Mouse (Mus musculus): ENCODE data around the gene Mtch1. TPM values are rescaled to one million over a fixed set of nuclear protein-coding genes. Genes with fewer than 3 reads are reported as not detected.

Mtch1 gene
- polyA plus RNA-seq, 1 experiment from 2014 or later: 441 TPM

DNA sequence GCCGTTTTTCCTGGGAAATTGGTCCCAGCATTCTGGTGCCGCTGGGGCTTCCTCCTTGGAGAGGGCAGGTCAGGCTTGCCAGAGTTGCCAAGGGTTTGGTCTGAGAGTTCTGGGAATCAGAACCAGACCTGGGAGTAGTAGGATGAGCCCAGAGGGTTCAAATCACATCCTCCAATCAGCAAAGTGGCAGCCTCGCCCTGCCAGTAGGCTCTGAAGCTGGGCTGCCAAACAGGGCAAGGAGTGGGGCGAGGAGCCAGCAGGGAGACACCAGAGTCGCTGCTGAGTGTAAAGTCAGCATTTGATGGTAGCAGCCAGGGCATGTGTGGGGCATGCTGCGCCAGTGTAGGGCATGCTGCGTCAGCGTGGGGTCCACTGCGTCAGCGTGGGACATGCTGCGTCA is 41.2 kb upstream of the Mtch1 start:
- DNase-seq (ENCODE audit: low spot score) (no peak), ATAC-seq (ENCODE audit: insufficient read depth, low FRiP score, low TSS enrichment) (no peak)
- Histone ChIP-seq H3K9ac (ENCODE audit: low read length) (no peak overlapping the region), H3K36me3 (ENCODE audit: control insufficient read depth, insufficient read depth, low read length) (no peaks in the 10 kb centered on the region), H3K9me3 (ENCODE audit: control insufficient read depth, low read length) (no peaks in the 10 kb centered on the region), H3K27ac (ENCODE audit: low read depth, low read length) (no peak overlapping the region), H3K27me3 (ENCODE audit: control insufficient read depth, insufficient read depth, low read length) (no peaks in the 10 kb centered on the region), H3K4me3 (ENCODE audit: low read depth, low read length) (no peak overlapping the region), H3K4me2 (ENCODE audit: low read depth) (no peak overlapping the region), H3K4me1 (ENCODE audit: control insufficient read depth, insufficient read depth, low read length) (no peaks in the 10 kb centered on the region)
- 80% methylated on average over 11 of the region's 11 CpGs for WGBS

DNA sequence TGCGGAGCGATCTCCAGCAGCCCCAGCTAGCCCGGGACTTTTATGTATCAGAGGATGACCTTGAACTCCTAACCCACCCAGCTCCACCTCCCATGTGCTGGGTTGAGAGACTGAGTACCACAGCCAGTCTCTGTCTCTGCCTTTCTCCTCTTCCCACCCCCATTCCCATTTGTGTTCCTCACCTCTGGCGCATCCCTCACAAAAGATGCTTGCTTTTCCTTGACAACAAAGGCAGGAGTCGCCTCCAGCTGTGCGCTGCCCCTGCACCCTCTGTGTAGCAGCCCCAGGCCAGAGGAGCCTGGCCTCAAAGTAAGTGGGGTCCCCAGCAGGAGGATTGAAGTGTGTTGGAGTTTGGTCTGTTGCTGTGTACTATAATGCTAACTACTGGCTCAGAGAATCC is 38.0 kb upstream of the Mtch1 start:
- 24% methylated on average over 6 of the region's 6 CpGs for WGBS
- ATAC-seq (ENCODE audit: insufficient read depth, low FRiP score, low TSS enrichment) (no peak), DNase-seq (ENCODE audit: low spot score) (no peak)
- no peak overlapping the region for H3K4me2 ChIP-seq (ENCODE audit: low read depth)
- no peak overlapping the region for H3K9ac ChIP-seq (ENCODE audit: low read length)
- H3K4me1 ChIP-seq (ENCODE audit: control insufficient read depth, insufficient read depth, low read length): no peaks in the 10 kb centered on the region
- no peaks in the 10 kb centered on the region for H3K27me3 ChIP-seq (ENCODE audit: control insufficient read depth, insufficient read depth, low read length)
- no peaks in the 10 kb centered on the region for H3K9me3 ChIP-seq (ENCODE audit: control insufficient read depth, low read length)
- no peaks in the 10 kb centered on the region for H3K36me3 ChIP-seq (ENCODE audit: control insufficient read depth, insufficient read depth, low read length)
- no peak overlapping the region for H3K4me3 ChIP-seq (ENCODE audit: low read depth, low read length)
- no peak overlapping the region for H3K27ac ChIP-seq (ENCODE audit: low read depth, low read length)

DNA sequence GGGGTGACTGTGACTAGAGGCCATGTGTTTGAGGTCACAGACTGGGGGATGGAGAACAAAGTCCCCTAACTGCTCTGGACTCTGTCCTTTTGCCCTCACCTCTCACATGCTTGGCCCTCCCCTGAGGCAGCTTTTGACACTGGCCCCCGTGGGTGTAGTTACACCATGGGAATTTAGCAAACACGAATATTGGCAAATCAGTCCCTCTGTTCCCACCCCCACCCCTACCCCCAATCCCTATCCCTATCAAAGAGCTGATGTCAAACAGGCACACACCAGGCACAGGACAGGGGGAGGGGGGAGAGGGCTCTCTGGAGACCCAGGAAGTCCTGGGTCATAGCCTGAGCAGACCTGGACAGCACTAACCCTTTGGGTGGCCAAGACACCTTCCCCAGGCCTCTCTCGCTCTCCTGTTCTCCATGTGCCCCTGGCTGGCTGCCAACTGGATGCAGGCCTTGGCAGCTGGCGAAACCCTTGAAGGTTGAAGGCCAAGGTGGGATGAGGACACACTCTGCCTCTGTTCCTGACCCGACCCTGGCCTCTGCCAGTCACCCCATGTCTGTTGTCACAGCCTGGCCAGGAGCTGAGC is 37.2 kb upstream of the Mtch1 start:
- 62% methylated on average over 5 of the region's 5 CpGs for WGBS
- Histone ChIP-seq H3K4me3 (ENCODE audit: low read depth, low read length) (no peak overlapping the region), H3K9ac (ENCODE audit: low read length) (no peak overlapping the region), H3K9me3 (ENCODE audit: control insufficient read depth, low read length) (no peaks in the 10 kb centered on the region), H3K27me3 (ENCODE audit: control insufficient read depth, insufficient read depth, low read length) (no peaks in the 10 kb centered on the region), H3K4me1 (ENCODE audit: control insufficient read depth, insufficient read depth, low read length) (no peaks in the 10 kb centered on the region), H3K27ac (ENCODE audit: low read depth, low read length) (no peak overlapping the region), H3K36me3 (ENCODE audit: control insufficient read depth, insufficient read depth, low read length) (no peaks in the 10 kb centered on the region), H3K4me2 (ENCODE audit: low read depth) (no peak overlapping the region)
- DNase-seq (ENCODE audit: low spot score): no peak
- ATAC-seq (ENCODE audit: insufficient read depth, low FRiP score, low TSS enrichment): no peak

DNA sequence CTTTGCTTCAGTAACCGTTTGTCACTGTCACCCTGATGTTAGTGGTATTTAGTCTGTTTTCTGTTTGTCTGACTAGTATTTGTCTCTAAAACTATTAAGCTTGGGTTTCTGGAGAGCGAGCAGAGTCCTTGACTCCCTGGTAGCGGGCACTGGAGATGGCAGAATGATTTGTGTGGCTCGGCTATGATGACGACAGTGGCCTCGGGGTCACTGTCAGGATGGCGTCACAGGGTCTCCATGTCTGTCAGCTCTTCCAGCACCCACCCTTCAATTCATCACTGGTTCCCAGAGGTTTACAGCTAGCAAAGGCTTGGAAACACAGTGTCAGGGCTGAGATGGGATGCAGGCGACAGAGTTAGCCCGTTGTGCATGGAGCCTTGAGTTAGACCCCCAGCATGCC is 36.2 kb upstream of the Mtch1 start:
- 68% methylated on average over 9 of the region's 9 CpGs for WGBS
- Histone ChIP-seq H3K4me1 (ENCODE audit: control insufficient read depth, insufficient read depth, low read length) (no peaks in the 10 kb centered on the region), H3K27ac (ENCODE audit: low read depth, low read length) (no peak overlapping the region), H3K9ac (ENCODE audit: low read length) (no peak overlapping the region), H3K27me3 (ENCODE audit: control insufficient read depth, insufficient read depth, low read length) (no peaks in the 10 kb centered on the region), H3K4me3 (ENCODE audit: low read depth, low read length) (no peak overlapping the region), H3K4me2 (ENCODE audit: low read depth) (no peak overlapping the region), H3K36me3 (ENCODE audit: control insufficient read depth, insufficient read depth, low read length) (no peaks in the 10 kb centered on the region), H3K9me3 (ENCODE audit: control insufficient read depth, low read length) (no peaks in the 10 kb centered on the region)
- DNase-seq (ENCODE audit: low spot score) (no peak), ATAC-seq (ENCODE audit: insufficient read depth, low FRiP score, low TSS enrichment) (no peak)

DNA sequence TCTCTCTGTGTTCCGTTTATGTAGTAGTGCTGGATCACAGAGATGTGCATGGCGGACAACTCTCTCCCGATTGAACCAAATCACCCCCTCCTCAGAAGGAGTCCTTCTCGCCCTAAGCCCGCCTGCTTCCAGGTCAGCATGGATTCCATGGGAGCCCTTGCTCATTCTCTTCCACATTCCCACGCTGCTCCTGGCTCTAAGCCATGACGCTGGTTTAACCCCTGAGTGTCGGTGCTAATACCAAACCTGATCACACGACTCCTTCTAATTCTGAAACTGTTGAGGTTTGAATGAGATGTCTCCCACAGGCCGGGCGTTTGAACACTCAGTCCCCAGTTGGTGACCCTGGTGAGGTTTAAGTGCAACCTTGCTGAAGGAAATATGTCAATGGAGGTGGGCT is 34.7 kb upstream of the Mtch1 start:
- no peaks in the 10 kb centered on the region for H3K36me3 ChIP-seq (ENCODE audit: control insufficient read depth, insufficient read depth, low read length)
- no peak overlapping the region for H3K4me3 ChIP-seq (ENCODE audit: low read depth, low read length)
- ATAC-seq (ENCODE audit: insufficient read depth, low FRiP score, low TSS enrichment): no peak
- H3K9me3 ChIP-seq (ENCODE audit: control insufficient read depth, low read length): no peaks in the 10 kb centered on the region
- no peak overlapping the region for H3K9ac ChIP-seq (ENCODE audit: low read length)
- no peaks in the 10 kb centered on the region for H3K4me1 ChIP-seq (ENCODE audit: control insufficient read depth, insufficient read depth, low read length)
- no peak overlapping the region for H3K4me2 ChIP-seq (ENCODE audit: low read depth)
- H3K27ac ChIP-seq (ENCODE audit: low read depth, low read length): no peak overlapping the region
- no peaks in the 10 kb centered on the region for H3K27me3 ChIP-seq (ENCODE audit: control insufficient read depth, insufficient read depth, low read length)
- WGBS: 81% methylated on average over 11 of the region's 11 CpGs
- DNase-seq (ENCODE audit: low spot score): no peak

DNA sequence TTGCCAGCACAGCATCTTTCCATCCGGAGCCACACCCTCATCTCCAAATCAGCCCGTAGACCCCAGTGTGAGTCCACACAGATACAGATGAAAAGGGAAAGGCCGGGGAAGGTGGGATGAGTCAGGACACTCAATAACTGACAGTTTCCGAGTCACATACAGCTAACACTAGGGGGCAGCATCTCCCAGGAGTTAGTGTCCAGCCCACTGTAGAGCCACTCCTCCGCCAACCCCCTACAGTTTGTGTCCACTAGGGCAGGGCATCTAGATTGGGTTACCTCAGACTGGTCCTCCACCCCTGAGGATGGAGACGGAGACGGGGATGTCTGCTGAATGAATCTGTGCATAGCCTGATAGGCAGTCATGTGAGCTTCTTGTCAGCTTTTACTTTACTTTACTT is 33.7 kb upstream of the Mtch1 start:
- Histone ChIP-seq H3K4me3 (ENCODE audit: low read depth, low read length) (no peak overlapping the region), H3K27ac (ENCODE audit: low read depth, low read length) (no peak overlapping the region), H3K36me3 (ENCODE audit: control insufficient read depth, insufficient read depth, low read length) (no peaks in the 10 kb centered on the region), H3K9me3 (ENCODE audit: control insufficient read depth, low read length) (no peaks in the 10 kb centered on the region), H3K4me1 (ENCODE audit: control insufficient read depth, insufficient read depth, low read length) (no peaks in the 10 kb centered on the region), H3K9ac (ENCODE audit: low read length) (no peak overlapping the region), H3K27me3 (ENCODE audit: control insufficient read depth, insufficient read depth, low read length) (no peaks in the 10 kb centered on the region), H3K4me2 (ENCODE audit: low read depth) (no peak overlapping the region)
- 20% methylated on average over 7 of the region's 7 CpGs for WGBS
- peak; percentile 80 for DNase-seq (ENCODE audit: low spot score)
- ATAC-seq (ENCODE audit: insufficient read depth, low FRiP score, low TSS enrichment): peak; percentile 41; the same call in 1 of the 2 replicates

DNA sequence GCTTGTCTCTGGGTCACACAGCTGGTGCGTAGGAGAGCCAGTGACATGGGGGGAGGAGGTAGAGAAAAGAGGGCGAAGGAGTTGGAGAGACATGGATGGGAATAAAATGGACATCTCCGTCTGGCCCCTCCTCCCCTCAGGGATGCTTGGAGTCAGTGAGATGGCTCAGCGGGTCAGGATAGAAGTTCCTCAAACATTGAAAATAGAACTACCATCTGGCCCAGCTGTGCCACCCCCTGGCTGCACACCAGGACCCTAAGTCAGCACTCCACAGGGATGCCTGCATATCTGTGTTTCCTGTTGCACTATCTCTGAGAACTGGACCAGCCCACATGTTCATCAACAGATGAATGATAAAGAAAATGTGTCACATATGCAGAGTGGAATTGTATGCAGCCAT is 32.5 kb upstream of the Mtch1 start:
- WGBS: 76% methylated on average over 4 of the region's 4 CpGs
- H3K36me3 ChIP-seq (ENCODE audit: control insufficient read depth, insufficient read depth, low read length): no peaks in the 10 kb centered on the region
- DNase-seq (ENCODE audit: low spot score) (no peak), ATAC-seq (ENCODE audit: insufficient read depth, low FRiP score, low TSS enrichment) (no peak)
- H3K4me2 ChIP-seq (ENCODE audit: low read depth): no peak overlapping the region
- no peak overlapping the region for H3K4me3 ChIP-seq (ENCODE audit: low read depth, low read length)
- no peak overlapping the region for H3K27ac ChIP-seq (ENCODE audit: low read depth, low read length)
- H3K9me3 ChIP-seq (ENCODE audit: control insufficient read depth, low read length): no peaks in the 10 kb centered on the region
- H3K9ac ChIP-seq (ENCODE audit: low read length): no peak overlapping the region
- no peaks in the 10 kb centered on the region for H3K27me3 ChIP-seq (ENCODE audit: control insufficient read depth, insufficient read depth, low read length)
- no peaks in the 10 kb centered on the region for H3K4me1 ChIP-seq (ENCODE audit: control insufficient read depth, insufficient read depth, low read length)

DNA sequence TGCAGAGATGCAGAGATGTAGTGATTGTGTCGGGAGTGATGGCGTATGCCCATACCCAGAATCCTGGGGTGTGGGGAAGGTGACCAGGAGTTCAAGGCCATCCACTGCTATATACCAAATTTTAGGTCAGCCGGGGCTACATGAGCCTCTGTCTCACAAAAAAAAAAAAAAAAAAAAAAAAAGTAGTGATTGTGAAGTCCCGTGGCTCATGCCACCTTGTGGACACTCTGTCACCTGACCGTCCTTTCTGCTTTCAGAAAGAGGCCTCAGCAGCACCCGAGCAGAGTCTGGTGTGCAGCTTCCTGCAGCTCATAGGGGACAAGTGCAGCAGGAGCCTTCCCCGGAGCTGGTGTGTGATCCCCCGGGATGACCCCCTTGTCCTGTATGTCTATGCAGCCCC is 30.3 kb upstream of the Mtch1 start:
- Histone ChIP-seq H3K27ac (ENCODE audit: low read depth, low read length) (no peak overlapping the region), H3K27me3 (ENCODE audit: control insufficient read depth, insufficient read depth, low read length) (no peaks in the 10 kb centered on the region), H3K36me3 (ENCODE audit: control insufficient read depth, insufficient read depth, low read length) (no peaks in the 10 kb centered on the region), H3K9me3 (ENCODE audit: control insufficient read depth, low read length) (no peaks in the 10 kb centered on the region), H3K4me3 (ENCODE audit: low read depth, low read length) (no peak overlapping the region), H3K4me1 (ENCODE audit: control insufficient read depth, insufficient read depth, low read length) (no peaks in the 10 kb centered on the region), H3K9ac (ENCODE audit: low read length) (no peak overlapping the region), H3K4me2 (ENCODE audit: low read depth) (no peak overlapping the region)
- 70% methylated on average over 8 of the region's 8 CpGs for WGBS
- ATAC-seq (ENCODE audit: insufficient read depth, low FRiP score, low TSS enrichment) (no peak), DNase-seq (ENCODE audit: low spot score) (no peak)

DNA sequence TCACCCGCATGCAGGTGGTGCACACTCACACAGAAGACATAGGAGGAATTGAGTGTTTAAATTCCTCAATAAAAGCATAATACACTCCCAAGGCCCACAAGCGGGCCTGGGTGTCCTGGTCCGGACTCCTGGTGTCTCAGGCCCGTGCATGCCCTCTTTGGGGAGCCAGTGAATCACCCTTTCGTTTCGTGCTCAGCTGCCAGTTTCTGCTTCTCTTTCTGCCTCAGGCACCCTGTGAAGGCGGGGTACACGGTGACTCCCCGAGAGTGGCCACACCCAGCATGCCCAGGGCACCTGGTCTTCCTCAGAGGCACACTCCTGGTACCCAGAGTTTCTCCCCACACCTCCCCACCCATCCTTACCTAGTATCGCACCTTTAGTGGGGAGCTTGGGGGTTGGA is 28.1 kb upstream of the Mtch1 start:
- H3K36me3 ChIP-seq (ENCODE audit: control insufficient read depth, insufficient read depth, low read length): no peaks in the 10 kb centered on the region
- H3K4me3 ChIP-seq (ENCODE audit: low read depth, low read length): no peak overlapping the region
- ATAC-seq (ENCODE audit: insufficient read depth, low FRiP score, low TSS enrichment) (no peak), DNase-seq (ENCODE audit: low spot score) (no peak)
- H3K27me3 ChIP-seq (ENCODE audit: control insufficient read depth, insufficient read depth, low read length): no peaks in the 10 kb centered on the region
- H3K4me2 ChIP-seq (ENCODE audit: low read depth): no peak overlapping the region
- no peaks in the 10 kb centered on the region for H3K9me3 ChIP-seq (ENCODE audit: control insufficient read depth, low read length)
- H3K4me1 ChIP-seq (ENCODE audit: control insufficient read depth, insufficient read depth, low read length): no peaks in the 10 kb centered on the region
- H3K9ac ChIP-seq (ENCODE audit: low read length): no peak overlapping the region
- H3K27ac ChIP-seq (ENCODE audit: low read depth, low read length): no peak overlapping the region
- WGBS: 86% methylated on average over 10 of the region's 10 CpGs

Measured in neural tube, embryonic 11.5 days (tissue).